Mouse (Mus musculus) limb, embryonic 12.5 days (tissue): ENCODE data around the gene Otud5. TPM values are rescaled to one million over a fixed set of nuclear protein-coding genes. Genes with fewer than 3 reads are reported as not detected.
"Not testable (repeated sequence)": the region's sequence is repeated elsewhere in the genome, so short reads cannot be mapped to it uniquely, and the experiment has no call there.

ENCODE experiments used
- ATAC-seq: fragments of 200-750 bp; cut with Nextera tagmentation; 2 replicates; pipeline ENCODE4 v1.8.0; 2017; ENCODE audit warnings: low read depth, moderate TSS enrichment; ENCODE audit not compliant: insufficient number of reproducible peaks, insufficient read depth, low FRiP score, low TSS enrichment
- H3K27ac ChIP-seq: fragments of 300-500 bp; sonication (generic); 2 replicates; pipeline ENCODE4 v1.5.1; 2016; ENCODE audit warnings: mild to moderate bottlenecking, moderate library complexity
- H3K27me3 ChIP-seq: fragments of 300-500 bp; sonication (generic); 2 replicates; pipeline ENCODE4 v1.6.1; 2016; ENCODE audit warnings: mild to moderate bottlenecking, moderate library complexity
- H3K36me3 ChIP-seq: fragments of 300-500 bp; sonication (generic); 2 replicates; pipeline ENCODE4 v1.6.1; 2016; ENCODE audit warnings: mild to moderate bottlenecking, moderate library complexity
- H3K4me1 ChIP-seq: fragments of 300-500 bp; sonication (generic); replicated peaks from 2 replicates; pipeline ENCODE4 v1.6.1; 2016
- H3K4me2 ChIP-seq: fragments of 300-500 bp; sonication (generic); 2 replicates; pipeline ENCODE4 v1.6.1; 2016; ENCODE audit warnings: mild to moderate bottlenecking, moderate library complexity
- H3K4me3 ChIP-seq: fragments of 300-500 bp; sonication (generic); replicated peaks from 2 replicates; pipeline ENCODE4 v1.5.1; 2016; ENCODE audit warnings: mild to moderate bottlenecking
- H3K9ac ChIP-seq: fragments of 300-500 bp; sonication (generic); replicated peaks from 2 replicates; pipeline ENCODE4 v1.6.1; 2016; ENCODE audit warnings: mild to moderate bottlenecking, moderate library complexity
- H3K9me3 ChIP-seq: fragments of 300-500 bp; sonication (generic); 2 replicates; pipeline ENCODE4 v1.6.1; 2016; ENCODE audit warnings: mild to moderate bottlenecking, moderate library complexity
- WGBS: fragments of 180-500 bp; shearing (Covaris S2); methylation state at CpG from one replicate; pipeline ENCODE4 v1.1.7; 2016; 5-methylcytosine and 5-hydroxymethylcytosine counted together
- polyA plus RNA-seq: library from polyadenylated mRNA; unstranded; fragments of >200 nt; fragmentation: Nextera tagmentation; extraction: Ambion mirVana; gene quantifications from 2 replicates; pipeline ENCODE4 v1.2.1, GENCODE M21; 2016

The Otud5 gene
- polyA plus RNA-seq, 1 experiment from 2014 or later = 58.0 TPM

GRCm38 (mm10) chrX:7879819-7880218 lies 38.7 kb downstream of the Otud5 start:
- Histone ChIP-seq H3K4me2 (peak overlapping the region; percentile 42), H3K27ac (no peak overlapping the region), H3K9ac (no peak overlapping the region), H3K9me3 (no peaks in the 10 kb centered on the region), H3K36me3 (no peaks in the 10 kb centered on the region; the same call in 1 of the 2 replicates), H3K4me3 (no peak overlapping the region), H3K4me1 (peaks cover 6% of the 10 kb centered on the region), H3K27me3 (peaks cover 6% of the 10 kb centered on the region; the same call in 1 of the 2 replicates)
- peak; percentile 29; the same call in 1 of the 2 replicates for ATAC-seq
- 19% methylated on average over 11 of the region's 11 CpGs for WGBS

GRCm38 (mm10) chrX:7883841-7884567 lies 42.8 kb downstream of the Otud5 start, which contains the start of gene Slc35a2:
TSS of gene Slc35a2 (plus strand) at chrX:7884028.
- peaks cover 4% of the 10 kb centered on the region for H3K4me1 ChIP-seq
- peaks cover 5% of the 10 kb centered on the region; the same call in 1 of the 2 replicates for H3K36me3 ChIP-seq
- ATAC-seq = peak; percentile 88
- H3K4me3 ChIP-seq = peak within 1 kb of the TSS; percentile 57
- peak within 1 kb of the TSS; percentile 64 for H3K27ac ChIP-seq
- WGBS = 14% methylated on average over 48 of the region's 49 CpGs
- peak within 1 kb of the TSS; percentile 63 for H3K4me2 ChIP-seq
- H3K27me3 ChIP-seq = no peaks in the 10 kb centered on the region
- no peaks in the 10 kb centered on the region for H3K9me3 ChIP-seq
- H3K9ac ChIP-seq = peak within 1 kb of the TSS; percentile 40

- no peaks in the 10 kb centered on the region for H3K9me3 ChIP-seq
- peaks cover 16% of the 10 kb centered on the region for H3K36me3 ChIP-seq
- ATAC-seq = no peak
- no peaks in the 10 kb centered on the region for H3K27me3 ChIP-seq
- 0 out of 2 replicates have a peak, but pooled peaks cover 4% of the 10 kb centered on the region for H3K4me1 ChIP-seq
- peak overlapping the region; percentile 45; the same call in 1 of the 2 replicates for H3K9ac ChIP-seq
- no peak overlapping the region for H3K27ac ChIP-seq
- H3K4me2 ChIP-seq = peak overlapping the region; percentile 59
- WGBS = 24% methylated on average over 13 of the region's 13 CpGs
- peak overlapping the region; percentile 55 for H3K4me3 ChIP-seq
Observed at GRCm38 (mm10) chrX:7898211-7898610, 57.0 kb downstream of the Otud5 start.

GRCm38 (mm10) chrX:7898880-7899874 lies 58.0 kb downstream of the Otud5 start, which contains the start of the genes Pqbp1 and Timm17b:
TSS of gene Pqbp1 (minus strand) at chrX:7899269.
TSS of gene Timm17b (plus strand) at chrX:7899357.
- H3K4me1 ChIP-seq = 0 out of 2 replicates have a peak, but pooled peaks cover 4% of the 10 kb centered on the region
- H3K9me3 ChIP-seq = no peaks in the 10 kb centered on the region
- peak within 1 kb of the TSS; percentile 60 for H3K9ac ChIP-seq
- peak; percentile 97 for ATAC-seq
- H3K27me3 ChIP-seq = no peaks in the 10 kb centered on the region
- WGBS = 14% methylated on average over 62 of the region's 62 CpGs
- H3K27ac ChIP-seq = peak within 1 kb of the TSS; percentile 82
- H3K4me3 ChIP-seq = peak within 1 kb of the TSS; percentile 55
- peaks cover 21% of the 10 kb centered on the region for H3K36me3 ChIP-seq
- peak within 1 kb of the TSS; percentile 59 for H3K4me2 ChIP-seq

- WGBS = 90% methylated on average over 5 of the region's 5 CpGs
- H3K4me3 ChIP-seq = no peak overlapping the region
- no peak overlapping the region for H3K9ac ChIP-seq
- ATAC-seq = no peak
- no peak overlapping the region for H3K27ac ChIP-seq
- H3K9me3 ChIP-seq = no peaks in the 10 kb centered on the region
- H3K27me3 ChIP-seq = no peaks in the 10 kb centered on the region
- no peak overlapping the region for H3K4me2 ChIP-seq
- no peaks in the 10 kb centered on the region for H3K4me1 ChIP-seq
- peaks cover 31% of the 10 kb centered on the region for H3K36me3 ChIP-seq
Observed at GRCm38 (mm10) chrX:7904441-7904840, 63.3 kb downstream of the Otud5 start.

- no peak within 1 kb of the TSS for H3K4me2 ChIP-seq
- WGBS = 92% methylated on average over 5 of the region's 5 CpGs
- no peak within 1 kb of the TSS for H3K4me3 ChIP-seq
Observed at GRCm38 (mm10) chrX:7907735-7908134, 66.6 kb downstream of the Otud5 start, which contains the start of gene Gm10491. TSS of gene Gm10491 (minus strand) at chrX:7907835.

GRCm38 (mm10) chrX:7909242-7909641 lies 68.1 kb downstream of the Otud5 start, which contains the start of gene Gm10490:
TSS of gene Gm10490 (plus strand) at chrX:7909542.
- not testable (repeated sequence) for ATAC-seq, H3K4me2 ChIP-seq, H3K27me3 ChIP-seq, H3K9me3 ChIP-seq, H3K27ac ChIP-seq, H3K4me1 ChIP-seq, H3K4me3 ChIP-seq, H3K9ac ChIP-seq
- peaks cover 24% of the 10 kb centered on the region for H3K36me3 ChIP-seq
- WGBS = 93% methylated on average over 4 of the region's 4 CpGs

More at GRCm38 (mm10) chrX:7907735-7908134, 66.6 kb downstream of the Otud5 start, which contains the start of gene Gm10491:
- peaks cover 31% of the 10 kb centered on the region for H3K36me3 ChIP-seq
- H3K9ac ChIP-seq = no peak within 1 kb of the TSS
- no peaks in the 10 kb centered on the region for H3K27me3 ChIP-seq
- H3K9me3 ChIP-seq = no peaks in the 10 kb centered on the region
- no peaks in the 10 kb centered on the region for H3K4me1 ChIP-seq
- H3K27ac ChIP-seq = no peak within 1 kb of the TSS
- no peak for ATAC-seq

- no peak overlapping the region for H3K9ac ChIP-seq
- no peaks in the 10 kb centered on the region for H3K9me3 ChIP-seq
- 60% methylated on average over 6 of the region's 6 CpGs for WGBS
- peaks cover 16% of the 10 kb centered on the region for H3K36me3 ChIP-seq
- no peak overlapping the region for H3K4me2 ChIP-seq
- no peak overlapping the region for H3K27ac ChIP-seq
- no peaks in the 10 kb centered on the region for H3K27me3 ChIP-seq
- H3K4me3 ChIP-seq = no peak overlapping the region
- no peak for ATAC-seq
- H3K4me1 ChIP-seq = no peaks in the 10 kb centered on the region
Observed at GRCm38 (mm10) chrX:7910473-7910872, 69.3 kb downstream of the Otud5 start.

GRCm38 (mm10) chrX:7915669-7916068 lies 74.5 kb downstream of the Otud5 start:
- WGBS = 21% methylated on average over 3 of the region's 3 CpGs
- not testable (repeated sequence) for H3K36me3 ChIP-seq, H3K9ac ChIP-seq, H3K4me1 ChIP-seq, H3K4me2 ChIP-seq, H3K27ac ChIP-seq, H3K4me3 ChIP-seq, ATAC-seq, H3K9me3 ChIP-seq
- H3K27me3 ChIP-seq = peaks cover 24% of the 10 kb centered on the region

GRCm38 (mm10) chrX:7917960-7918359 lies 76.8 kb downstream of the Otud5 start:
- H3K27ac ChIP-seq, H3K36me3 ChIP-seq, ATAC-seq, H3K4me3 ChIP-seq, H3K9ac ChIP-seq, H3K9me3 ChIP-seq, H3K4me1 ChIP-seq, H3K4me2 ChIP-seq: not testable (repeated sequence)
- H3K27me3 ChIP-seq = peaks cover 47% of the 10 kb centered on the region
- 69% methylated on average over 6 of the region's 6 CpGs for WGBS
